Mouse (Mus musculus) E14TG2a.4 (cell line): ENCODE results near the gene B4galnt4.

Experiments used
- H3K27me3 ChIP-seq: 2 replicates; pipeline ENCODE4 v1.6.1; 2014; ENCODE audit warnings: low read length, control low read depth; ENCODE audit not compliant: insufficient read depth
- H3K36me3 ChIP-seq: 2 replicates; pipeline ENCODE4 v1.6.1; 2014; ENCODE audit warnings: low read length, control low read depth; ENCODE audit not compliant: insufficient read depth
- H3K4me1 ChIP-seq: replicated peaks from 2 replicates; pipeline ENCODE4 v1.6.1; 2014; ENCODE audit warnings: low read depth, low read length, control low read depth
- H3K4me3 ChIP-seq: replicated peaks from 2 replicates; pipeline ENCODE4 v1.5.1; 2014; ENCODE audit warnings: mild to moderate bottlenecking, low read length
- H3K9me3 ChIP-seq: 2 replicates; pipeline ENCODE4 v1.6.1; 2014; ENCODE audit warnings: low read length, control low read depth
- CTCF ChIP-seq: conservative IDR thresholded peaks from 2 replicates; pipeline ENCODE4 v1.5.1; 2014; ENCODE audit warnings: low read length
- NANOG ChIP-seq: IDR thresholded peaks from 2 replicates; pipeline ENCODE4 v1.6.1; 2014; ENCODE audit warnings: borderline replicate concordance, low read length, mixed read lengths
- POU5F1 ChIP-seq: IDR thresholded peaks from 2 replicates; pipeline ENCODE4 v1.6.1; 2014; ENCODE audit warnings: low read length, borderline replicate concordance

Gene B4galnt4

DNA sequence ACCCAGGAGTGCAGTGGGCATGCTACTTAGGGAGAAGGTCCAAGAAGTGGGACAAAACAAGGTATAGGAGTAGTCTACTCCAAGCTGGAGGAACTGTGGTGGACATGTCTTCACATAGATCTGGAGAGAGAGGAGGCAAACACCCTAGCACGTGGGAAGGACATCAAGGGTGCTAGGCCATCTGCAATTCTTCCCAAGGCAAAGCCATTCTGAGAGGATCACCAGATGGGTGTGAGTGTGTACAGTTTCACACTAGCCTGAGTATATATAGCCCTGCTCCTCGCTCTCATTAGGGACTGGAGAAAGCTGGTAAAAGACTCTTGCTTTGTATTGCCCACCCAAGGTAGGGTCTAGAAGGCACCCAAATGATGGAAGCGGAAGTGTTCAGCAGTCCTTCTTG, 2.4 kb downstream of the B4galnt4 start:
- H3K27me3 ChIP-seq: 0 out of 2 replicates have a peak, but pooled peaks cover 5% of the 10 kb centered on the region
- H3K36me3 ChIP-seq: peaks cover 68% of the 10 kb centered on the region
- H3K4me3 ChIP-seq: peak overlapping the region; percentile 43; the same call in 1 of the 2 replicates
- no peak for TF ChIP-seq NANOG
- no peak for TF ChIP-seq CTCF
- TF ChIP-seq POU5F1: no peak
- H3K4me1 ChIP-seq: peaks cover 92% of the 10 kb centered on the region
- H3K9me3 ChIP-seq: no peaks in the 10 kb centered on the region

DNA sequence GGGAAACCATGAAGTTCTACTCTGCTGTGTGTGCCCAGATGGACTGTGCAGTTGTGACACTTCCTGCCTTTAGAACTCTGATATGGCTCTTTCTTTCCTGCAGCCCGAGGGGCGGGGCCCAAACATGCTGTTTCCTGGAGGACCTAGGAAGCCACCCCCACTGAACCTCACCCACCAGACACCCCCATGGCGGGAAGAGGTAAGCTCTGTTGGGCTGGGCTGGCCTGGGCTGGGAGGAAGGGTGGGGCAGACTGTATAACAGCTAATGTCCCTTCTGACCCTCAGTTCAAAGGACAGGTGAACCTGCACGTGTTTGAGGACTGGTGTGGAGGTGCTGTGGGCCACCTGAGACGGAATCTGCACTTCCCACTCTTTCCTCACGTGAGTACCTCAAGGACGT, 3.3 kb downstream of the B4galnt4 start:
- Histone ChIP-seq H3K36me3 (peaks cover 71% of the 10 kb centered on the region), H3K9me3 (no peaks in the 10 kb centered on the region), H3K27me3 (0 out of 2 replicates have a peak, but pooled peaks cover 5% of the 10 kb centered on the region), H3K4me1 (peaks cover 90% of the 10 kb centered on the region), H3K4me3 (peak overlapping the region; percentile 43)
- no peak for TF ChIP-seq POU5F1
- TF ChIP-seq CTCF: no peak
- no peak for TF ChIP-seq NANOG

DNA sequence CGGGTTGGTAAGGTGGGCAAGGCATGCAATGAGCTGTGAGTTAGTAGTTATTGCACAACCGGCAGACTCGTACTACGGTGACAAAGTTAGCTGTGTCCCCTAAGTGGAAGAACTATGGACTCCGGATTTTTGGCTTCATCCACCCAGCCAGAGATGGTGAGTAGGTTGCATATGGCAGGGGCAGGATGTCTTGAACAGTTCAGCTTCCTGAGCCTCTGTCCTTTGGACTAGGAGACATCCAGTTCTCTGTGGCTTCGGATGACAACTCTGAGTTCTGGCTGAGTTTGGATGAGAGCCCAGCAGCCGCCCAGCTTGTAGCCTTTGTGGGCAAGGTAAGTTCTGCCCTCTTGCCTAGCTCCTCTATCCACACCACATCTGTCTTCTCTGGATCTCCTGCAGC, 3.7 kb downstream of the B4galnt4 start:
- H3K4me3 ChIP-seq: peak overlapping the region; percentile 43
- H3K27me3 ChIP-seq: 0 out of 2 replicates have a peak, but pooled peaks cover 5% of the 10 kb centered on the region
- H3K9me3 ChIP-seq: no peaks in the 10 kb centered on the region
- peaks cover 71% of the 10 kb centered on the region for H3K36me3 ChIP-seq
- TF ChIP-seq POU5F1: no peak
- peaks cover 90% of the 10 kb centered on the region for H3K4me1 ChIP-seq

DNA sequence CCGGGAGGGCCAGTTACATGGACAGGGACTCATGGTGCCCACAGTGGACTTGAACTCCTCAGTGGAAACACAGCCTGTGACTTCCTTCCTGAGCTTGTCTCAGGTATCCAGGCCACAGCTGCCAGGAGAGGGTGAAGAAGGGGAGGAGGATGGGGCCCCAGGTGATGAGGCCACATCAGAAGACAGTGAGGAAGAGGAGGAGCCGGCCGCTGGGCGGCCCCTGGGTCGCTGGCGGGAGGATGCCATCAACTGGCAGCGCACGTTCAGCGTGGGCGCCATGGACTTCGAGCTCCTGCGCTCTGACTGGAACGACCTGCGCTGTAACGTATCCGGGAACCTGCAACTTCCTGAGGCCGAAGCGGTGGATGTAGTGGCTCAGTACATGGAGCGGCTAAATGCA, 7.4 kb downstream of the B4galnt4 start:
- Histone ChIP-seq H3K36me3 (peaks cover 60% of the 10 kb centered on the region), H3K27me3 (peaks cover 15% of the 10 kb centered on the region), H3K4me3 (peak overlapping the region; percentile 53), H3K4me1 (peaks cover 91% of the 10 kb centered on the region), H3K9me3 (no peaks in the 10 kb centered on the region)
- TF ChIP-seq NANOG (no peak), POU5F1 (no peak), CTCF (no peak)

DNA sequence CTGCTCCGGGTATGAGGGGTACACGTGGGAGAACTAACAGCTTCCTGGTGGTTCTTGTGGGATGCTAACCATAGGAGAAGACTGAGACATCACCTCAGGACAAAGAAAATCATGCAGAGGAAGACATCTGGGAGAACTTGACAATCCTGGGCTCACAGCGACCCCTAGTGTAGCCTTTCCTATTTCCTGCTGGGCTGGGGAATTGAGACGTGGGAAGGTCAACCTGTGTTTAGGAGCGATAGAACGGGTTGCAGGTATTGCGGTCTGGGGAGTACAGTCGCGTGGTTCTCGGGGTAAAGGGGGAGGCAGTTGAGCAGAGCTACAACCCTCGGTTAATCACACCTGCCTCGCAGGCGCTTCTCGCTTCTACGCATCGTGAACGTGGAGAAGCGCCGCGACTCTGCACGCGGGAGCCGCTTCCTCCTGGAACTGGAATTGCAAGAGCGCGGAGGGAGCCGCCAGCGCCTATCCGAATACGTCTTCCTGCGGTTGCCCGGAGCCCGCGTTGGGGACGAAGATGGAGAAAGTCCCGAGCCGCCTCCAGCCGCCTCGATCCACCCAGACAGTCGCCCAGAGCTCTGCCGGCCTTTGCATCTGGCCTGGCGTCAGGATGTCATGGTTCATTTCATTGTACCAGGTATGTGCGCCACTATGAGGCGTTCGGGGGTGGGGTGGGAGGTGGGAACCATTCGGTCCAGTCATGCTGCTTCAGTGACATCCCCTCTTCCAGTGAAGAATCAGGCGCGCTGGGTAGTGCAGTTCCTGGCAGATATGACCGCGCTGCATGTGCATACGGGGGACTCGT, 9.4 kb downstream of the B4galnt4 start:
- Histone ChIP-seq H3K9me3 (no peaks in the 10 kb centered on the region), H3K4me3 (peak overlapping the region; percentile 76), H3K36me3 (peaks cover 41% of the 10 kb centered on the region), H3K4me1 (peaks cover 72% of the 10 kb centered on the region), H3K27me3 (peaks cover 15% of the 10 kb centered on the region)
- TF ChIP-seq CTCF (peak; percentile 85), NANOG (no peak; the same call in 1 of the 2 replicates)

DNA sequence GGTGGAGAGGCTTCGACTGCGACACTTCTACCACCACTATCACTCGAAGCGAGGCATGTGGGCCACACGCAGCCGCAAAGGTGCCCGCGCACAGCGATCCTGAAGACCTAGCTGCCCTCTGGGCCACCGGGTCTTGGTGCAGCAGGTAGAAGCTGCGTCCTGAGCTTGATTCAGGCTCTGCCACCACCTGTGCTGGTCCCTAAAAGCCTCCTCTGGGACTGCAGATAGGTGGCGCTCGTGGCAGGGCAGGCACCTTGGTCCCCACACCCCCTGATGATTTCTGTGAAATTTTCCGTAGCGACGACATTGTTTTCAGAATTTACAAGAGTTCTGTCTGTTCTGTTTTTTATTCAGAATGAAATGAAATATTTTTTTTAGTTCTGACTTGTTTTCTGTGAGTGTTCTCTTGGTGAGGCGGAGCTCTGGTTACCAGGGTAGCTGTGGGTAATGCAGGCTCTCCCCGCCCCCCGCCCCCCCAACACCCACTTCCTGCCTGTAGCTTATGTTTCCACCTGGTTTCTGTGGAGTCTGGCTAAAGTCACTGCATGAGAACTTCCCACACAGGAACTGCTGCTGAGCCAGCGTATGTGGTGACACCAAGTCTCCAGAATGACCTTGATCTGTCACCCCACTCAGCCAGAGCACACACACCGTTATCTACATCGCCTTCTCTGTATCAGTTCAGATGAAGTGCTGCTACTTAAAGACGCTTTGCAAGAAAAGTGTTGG, 11.3 kb downstream of the B4galnt4 start:
- no peak for TF ChIP-seq POU5F1
- no peak for TF ChIP-seq NANOG
- peak; percentile 66 for TF ChIP-seq CTCF
- Histone ChIP-seq H3K4me3 (peak overlapping the region; percentile 57; the same call in 1 of the 2 replicates), H3K36me3 (peaks cover 23% of the 10 kb centered on the region), H3K9me3 (no peaks in the 10 kb centered on the region), H3K4me1 (peaks cover 61% of the 10 kb centered on the region), H3K27me3 (peaks cover 17% of the 10 kb centered on the region)

DNA sequence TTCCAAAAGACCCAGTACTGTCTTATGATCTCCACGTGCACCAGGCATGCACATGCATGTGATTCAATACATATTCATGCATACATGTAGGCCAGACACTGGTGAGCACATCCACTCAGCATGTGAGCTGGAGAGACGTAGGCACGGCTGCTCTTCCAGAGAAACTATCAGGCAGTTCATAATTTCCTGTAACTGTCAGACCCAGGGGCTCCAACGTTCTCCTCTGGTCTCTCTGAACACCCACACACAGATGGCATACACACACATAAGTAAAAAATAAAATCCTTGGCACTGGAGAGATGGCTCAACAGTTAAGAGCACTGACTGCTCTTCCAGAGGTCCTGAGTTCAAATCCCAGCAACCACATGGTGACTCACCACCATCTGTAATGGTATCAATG, 12.9 kb downstream of the B4galnt4 start:
- Histone ChIP-seq H3K36me3 (peaks cover 7% of the 10 kb centered on the region), H3K27me3 (peaks cover 15% of the 10 kb centered on the region), H3K4me1 (peaks cover 61% of the 10 kb centered on the region), H3K4me3 (no peak overlapping the region), H3K9me3 (no peaks in the 10 kb centered on the region)
- TF ChIP-seq NANOG (no peak), POU5F1 (no peak), CTCF (no peak)

DNA sequence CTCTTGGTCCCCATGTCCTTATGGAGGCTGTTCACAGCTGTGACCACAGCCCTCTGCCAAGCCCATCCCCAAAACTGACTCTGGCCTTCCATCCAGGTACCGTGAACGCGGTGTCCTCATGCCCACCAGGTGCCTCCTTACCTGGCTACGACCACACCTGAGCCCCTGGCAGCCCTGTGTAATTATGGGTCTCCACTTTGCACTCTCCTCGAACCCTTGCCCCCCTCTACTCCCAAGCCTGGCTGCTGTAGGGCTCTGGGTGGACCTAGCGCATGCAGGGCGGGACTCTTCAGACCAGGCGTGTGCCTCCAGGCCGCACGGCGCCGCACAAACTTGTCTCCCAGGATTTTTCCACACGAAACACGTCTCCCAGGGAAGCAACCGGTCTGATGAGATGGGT, 16.9 kb downstream of the B4galnt4 start, which contains the start of gene Pkp3:
Gene Pkp3, plus strand, starts transcription at position 378 of the 400 bp plus-strand sequence.
- Histone ChIP-seq H3K36me3 (no peaks in the 10 kb centered on the region), H3K27me3 (peaks cover 33% of the 10 kb centered on the region), H3K4me1 (peaks cover 50% of the 10 kb centered on the region), H3K4me3 (peak within 1 kb of the TSS; percentile 60), H3K9me3 (no peaks in the 10 kb centered on the region)
- no peak for TF ChIP-seq POU5F1
- no peak for TF ChIP-seq CTCF
- no peak for TF ChIP-seq NANOG

DNA sequence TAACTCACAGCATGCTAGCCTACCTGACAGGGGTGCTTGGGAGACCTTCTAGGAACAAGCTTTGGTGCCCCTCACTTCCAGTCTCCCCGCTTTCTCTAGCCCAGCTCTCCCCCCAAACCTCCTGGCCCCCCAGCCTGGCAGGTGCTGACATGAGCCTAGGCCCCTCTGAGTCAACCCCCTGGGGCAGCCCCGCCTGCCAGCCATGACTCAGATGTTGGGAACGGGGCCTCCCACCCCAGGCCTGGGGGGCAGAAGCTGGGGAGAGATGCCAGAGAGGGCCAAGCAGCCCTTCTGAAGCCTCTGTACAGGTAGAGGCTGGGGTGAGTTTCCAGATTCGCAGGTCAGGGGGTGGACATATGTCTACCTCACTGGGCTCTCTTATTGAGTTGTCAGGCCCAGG, 18.0 kb downstream of the B4galnt4 start:
- TF ChIP-seq NANOG (no peak), POU5F1 (no peak), CTCF (no peak)
- Histone ChIP-seq H3K36me3 (no peaks in the 10 kb centered on the region), H3K27me3 (peaks cover 33% of the 10 kb centered on the region), H3K4me1 (peaks cover 56% of the 10 kb centered on the region), H3K4me3 (peak overlapping the region; percentile 60), H3K9me3 (no peaks in the 10 kb centered on the region)
